In the genomic region with DNA sequence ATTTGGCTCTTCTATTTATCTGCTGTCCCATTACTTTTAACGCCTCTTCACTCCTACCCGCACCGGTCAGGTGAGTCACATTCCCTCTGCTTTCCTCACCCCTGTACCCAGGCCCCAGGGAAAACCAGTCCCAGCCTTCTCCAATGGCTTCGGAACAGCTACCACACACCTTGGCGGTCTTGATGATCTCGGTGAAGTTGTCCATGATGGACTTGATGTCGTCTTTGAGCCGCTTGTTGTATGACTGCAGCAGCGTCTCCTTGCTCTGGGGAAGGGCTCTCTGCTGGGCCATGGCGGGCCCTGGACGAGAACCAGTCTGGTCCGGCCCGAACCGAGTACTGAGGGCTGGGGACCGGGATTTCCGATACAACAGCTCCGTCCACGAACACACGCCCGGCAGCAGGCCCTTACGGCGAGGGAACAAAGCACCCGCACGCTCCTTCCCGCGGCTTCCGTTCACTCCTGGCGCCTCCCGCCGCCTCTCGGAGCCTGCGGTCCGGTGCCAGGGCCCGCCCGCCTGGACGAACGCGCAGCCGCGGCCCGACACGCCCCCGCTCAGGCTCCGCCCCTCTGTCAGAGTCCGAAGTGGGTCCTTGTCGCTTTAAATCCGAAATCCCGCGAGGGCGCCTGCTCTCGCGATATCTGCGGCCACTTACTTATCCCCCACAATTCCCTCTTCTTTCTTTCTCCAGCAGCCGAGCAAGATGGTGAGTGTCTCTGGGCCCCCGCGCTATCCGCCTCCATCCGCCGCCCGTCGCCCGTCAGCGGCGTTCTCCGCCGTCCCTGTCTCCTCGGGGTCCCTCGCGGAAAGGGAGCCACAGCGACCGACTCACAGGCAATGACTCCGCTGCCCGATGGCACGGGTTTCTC, we compare ENCODE assay signal across 7 mouse cellular contexts. TPM values are rescaled to one million over a fixed set of nuclear protein-coding genes. Genes with fewer than 3 reads are reported as not detected.
DNase-seq lines count a peak whose midpoint lies in the region; ATAC-seq and TF ChIP-seq lines count a peak whose summit lies in the region.

Gene Med22 (minus strand): TSS at position 554 of the 870 bp plus-strand sequence.
Gene Rpl7a (plus strand): TSS at position 641 of the 870 bp plus-strand sequence.

- H3K4me2 ChIP-seq in embryonic facial prominence, embryonic 12.5 days (replicated peaks), result peak within 1 kb of the TSS; percentile 98
- H3K4me2 ChIP-seq in limb, embryonic 12.5 days, result peak within 1 kb of the TSS; percentile 100
- peak within 1 kb of the TSS; percentile 99 for H3K4me2 ChIP-seq in midbrain, embryonic 15.5 days

- ATAC-seq in embryonic facial prominence, embryonic 12.5 days (ENCODE audit: insufficient number of reproducible peaks, insufficient read depth, low FRiP score, low TSS enrichment), result peak; percentile 65
- peak; percentile 84 for ATAC-seq in limb, embryonic 12.5 days (ENCODE audit: insufficient number of reproducible peaks, insufficient read depth, low FRiP score, low TSS enrichment, low read depth)
- peak; percentile 95 for ATAC-seq in midbrain, embryonic 15.5 days (replicated peaks)

- peak within 1 kb of the TSS; percentile 98 for H3K9ac ChIP-seq in embryonic facial prominence, embryonic 12.5 days
- peak within 1 kb of the TSS; percentile 97 for H3K9ac ChIP-seq in limb, embryonic 12.5 days (replicated peaks)
- peak within 1 kb of the TSS; percentile 81 for H3K9ac ChIP-seq in midbrain, embryonic 15.5 days

- no peaks in the 10 kb centered on the region for H3K27me3 ChIP-seq in embryonic facial prominence, embryonic 12.5 days
- H3K27me3 ChIP-seq in kidney, adult 2 months (replicated peaks; ENCODE audit: control insufficient read depth, insufficient read depth, low read length), result no peaks in the 10 kb centered on the region
- no peaks in the 10 kb centered on the region for H3K27me3 ChIP-seq in limb, embryonic 12.5 days
- H3K27me3 ChIP-seq in midbrain, embryonic 15.5 days (replicated peaks), result no peaks in the 10 kb centered on the region
- H3K27me3 ChIP-seq in spleen, adult 2 months (ENCODE audit: control insufficient read depth, insufficient read depth, low read length), result no peaks in the 10 kb centered on the region

- under 1% methylated on average over 74 of the region's 74 CpGs for WGBS in embryonic facial prominence, embryonic 12.5 days
- 1% methylated on average over 74 of the region's 74 CpGs for WGBS in kidney, adult 2 months
- WGBS in limb, embryonic 12.5 days, result under 1% methylated on average over 74 of the region's 74 CpGs
- WGBS in midbrain, embryonic 15.5 days, result under 1% methylated on average over 70 of the region's 74 CpGs
- under 1% methylated on average over 74 of the region's 74 CpGs for WGBS in spleen, adult 2 months

- H3K36me3 ChIP-seq in embryonic facial prominence, embryonic 12.5 days, result peaks cover 64% of the 10 kb centered on the region
- H3K36me3 ChIP-seq in kidney, adult 2 months (ENCODE audit: control insufficient read depth, insufficient read depth, low read length), result peaks cover 4% of the 10 kb centered on the region; the same call in 1 of the 2 replicates
- peaks cover 70% of the 10 kb centered on the region for H3K36me3 ChIP-seq in limb, embryonic 12.5 days
- peaks cover 48% of the 10 kb centered on the region for H3K36me3 ChIP-seq in midbrain, embryonic 15.5 days (replicated peaks)
- H3K36me3 ChIP-seq in spleen, adult 2 months (ENCODE audit: control insufficient read depth, insufficient read depth, low read length), result peaks cover 21% of the 10 kb centered on the region

- no peak for TF ChIP-seq CTCF in kidney, adult 2 months (conservative IDR thresholded peaks at IDR 0.05; ENCODE audit: insufficient read depth, insufficient read length, low read depth, low read length)
- no peak for TF ChIP-seq CTCF in spleen, adult 2 months (IDR thresholded peaks at IDR 0.05; ENCODE audit: extremely low read depth, insufficient read depth, insufficient read length, insufficient replicate concordance)

- DNase-seq in adrenal gland, postnatal 25 days, result peak; percentile 100
- peak; percentile 99 to 100 for DNase-seq in heart, adult 18-20 months
- DNase-seq in kidney, adult 2 months, result peak; percentile 100
- DNase-seq in spleen, adult 2 months (ENCODE audit: low read depth in 1 of 2, low spot score in 2 of 2), result peak; percentile 97 to 99

- H3K27ac ChIP-seq in embryonic facial prominence, embryonic 12.5 days, result peak within 1 kb of the TSS; percentile 94
- H3K27ac ChIP-seq in kidney, adult 2 months (ENCODE audit: insufficient read depth, low read depth, low read length), result peak within 1 kb of the TSS; percentile 78
- H3K27ac ChIP-seq in limb, embryonic 12.5 days, result peak within 1 kb of the TSS; percentile 95
- H3K27ac ChIP-seq in midbrain, embryonic 15.5 days, result peak within 1 kb of the TSS; percentile 91
- peak within 1 kb of the TSS; percentile 84 for H3K27ac ChIP-seq in spleen, adult 2 months (ENCODE audit: insufficient read depth, low read length)

- TF ChIP-seq POLR2A in kidney, adult 2 months (IDR thresholded peaks at IDR 0.05; ENCODE audit: low read depth, low read length), result peak; percentile 82
- peak; percentile 74 for TF ChIP-seq POLR2A in spleen, adult 2 months (IDR thresholded peaks at IDR 0.05; ENCODE audit: low read depth, low read length)

- H3K9me3 ChIP-seq in embryonic facial prominence, embryonic 12.5 days, result no peaks in the 10 kb centered on the region
- H3K9me3 ChIP-seq in limb, embryonic 12.5 days, result no peaks in the 10 kb centered on the region
- no peaks in the 10 kb centered on the region for H3K9me3 ChIP-seq in midbrain, embryonic 15.5 days

- peak within 1 kb of the TSS; percentile 92 for H3K4me3 ChIP-seq in embryonic facial prominence, embryonic 12.5 days
- peak within 1 kb of the TSS; percentile 96 for H3K4me3 ChIP-seq in kidney, adult 2 months (ENCODE audit: insufficient read depth, low read depth, low read length)
- peak within 1 kb of the TSS; percentile 85 for H3K4me3 ChIP-seq in limb, embryonic 12.5 days (replicated peaks)
- peak within 1 kb of the TSS; percentile 76 for H3K4me3 ChIP-seq in midbrain, embryonic 15.5 days
- peak within 1 kb of the TSS; percentile 77 for H3K4me3 ChIP-seq in spleen, adult 2 months (ENCODE audit: extremely low read depth, insufficient read depth, insufficient read length)

- H3K4me1 ChIP-seq in embryonic facial prominence, embryonic 12.5 days, result peaks cover 30% of the 10 kb centered on the region
- H3K4me1 ChIP-seq in kidney, adult 2 months (ENCODE audit: control insufficient read depth, insufficient read depth, low read length), result peaks cover 9% of the 10 kb centered on the region; the same call in 1 of the 2 replicates
- H3K4me1 ChIP-seq in limb, embryonic 12.5 days (replicated peaks), result peaks cover 39% of the 10 kb centered on the region
- peaks cover 46% of the 10 kb centered on the region for H3K4me1 ChIP-seq in midbrain, embryonic 15.5 days
- peaks cover 6% of the 10 kb centered on the region; the same call in 1 of the 2 replicates for H3K4me1 ChIP-seq in spleen, adult 2 months (ENCODE audit: control insufficient read depth, insufficient read depth, insufficient read length)

RNA-seq across cellular contexts. Expression of gene Med22, which starts in this region (rescaled TPM):
- 43.2 and 54.2 TPM in 2 replicates for total RNA-seq in adrenal gland, postnatal 25 days (2021)
- polyA plus RNA-seq in embryonic facial prominence, embryonic 12.5 days (2016; fragmentation: Nextera tagmentation; extraction: Ambion mirVana), result 72.1 and 74.2 TPM in 2 replicates
- total RNA-seq in heart, adult 18-20 months (2021), result 10 to 100 TPM; 24.7 to 25.6 TPM
- polyA plus RNA-seq in kidney, adult 2 months (2012; rRNA removed), result 39.5 and 42.6 TPM in 2 replicates
- 62.4 and 66.5 TPM in 2 replicates for polyA plus RNA-seq in limb, embryonic 12.5 days (2016; fragmentation: Nextera tagmentation; extraction: Ambion mirVana)
- 144 and 152 TPM in 2 replicates for polyA plus RNA-seq in midbrain, embryonic 15.5 days (2015; fragmentation: Nextera tagmentation; extraction: Ambion mirVana)
- polyA plus RNA-seq in spleen, adult 2 months (2012; rRNA removed), result 17.7 and 18.6 TPM in 2 replicates

RNA-seq across cellular contexts. Expression of gene Rpl7a, which starts in this region (rescaled TPM):
- total RNA-seq in adrenal gland, postnatal 25 days (2021), result 481 and 517 TPM in 2 replicates
- polyA plus RNA-seq in embryonic facial prominence, embryonic 12.5 days (2016; fragmentation: Nextera tagmentation; extraction: Ambion mirVana), result 565 and 574 TPM in 2 replicates
- total RNA-seq in heart, adult 18-20 months (2021), result 100 to 1,000 TPM; 282 to 289 TPM
- polyA plus RNA-seq in kidney, adult 2 months (2012; rRNA removed), result 805 and 948 TPM in 2 replicates
- polyA plus RNA-seq in limb, embryonic 12.5 days (2016; fragmentation: Nextera tagmentation; extraction: Ambion mirVana), result 600 and 634 TPM in 2 replicates
- 421 and 428 TPM in 2 replicates for polyA plus RNA-seq in midbrain, embryonic 15.5 days (2015; fragmentation: Nextera tagmentation; extraction: Ambion mirVana)
- polyA plus RNA-seq in spleen, adult 2 months (2012; rRNA removed), result 496 and 521 TPM in 2 replicates

Comparison
In these comparisons a context has a peak if more than half of its experiments do, and no peak if none do; other contexts are left out.
1. Peak in every context shown above with its lines: DNase-seq, ATAC-seq, H3K4me3 ChIP-seq and H3K27ac ChIP-seq.